Mouse (Mus musculus): ENCODE measurements around the gene Zbtb1. TPM values are rescaled to one million over a fixed set of nuclear protein-coding genes. Genes with fewer than 3 reads are reported as not detected.
A peak's percentile ranks its signal among the peaks of the same experiment; 100 is the strongest.

Gene Zbtb1
- total RNA-seq, 2 experiments from 2014 or later: 4.1 TPM

DNA sequence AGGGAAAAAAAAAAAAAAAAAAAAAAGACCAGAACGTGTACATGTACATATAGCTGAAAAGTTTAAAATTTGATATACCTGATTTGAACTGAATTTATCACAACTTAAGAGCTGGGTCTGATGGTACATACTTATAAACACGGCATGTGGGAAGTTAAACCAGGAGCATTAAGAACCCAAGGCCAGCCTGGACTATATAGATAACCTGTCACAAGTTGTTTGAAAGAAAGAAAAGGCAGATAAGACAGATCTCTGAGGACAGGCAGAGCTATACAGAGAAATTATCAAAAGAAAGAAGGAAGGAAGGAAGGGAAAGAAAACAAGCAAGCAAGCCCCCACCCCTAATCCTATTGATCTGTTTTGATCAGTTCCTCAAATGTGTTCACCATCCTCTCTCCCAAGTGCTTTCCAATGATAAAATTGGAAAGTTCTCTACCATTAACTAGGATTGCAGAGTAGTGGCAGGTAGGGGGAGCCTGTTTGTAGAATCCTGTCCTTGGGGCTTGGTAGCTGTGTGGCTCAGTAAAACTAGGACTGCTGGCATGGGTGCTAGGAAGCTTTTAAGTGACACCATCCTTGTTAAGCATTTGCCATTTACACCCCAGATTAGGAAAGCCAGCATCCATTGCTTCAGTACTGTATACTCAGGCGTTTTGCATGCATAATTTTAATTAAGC, 21.7 kb downstream of the Zbtb1 start:
- DNase-seq (ENCODE audit: extremely low spot score in 1 of 2, low spot score in 2 of 2): no peak
- intact Hi-C loops (cut with DNase I): no loop called here

- intact Hi-C loops (cut with DNase I): no loop called here
Measured at GRCm38 (mm10) chr12:76392979-76393378, 22.9 kb downstream of the Zbtb1 start.

DNA sequence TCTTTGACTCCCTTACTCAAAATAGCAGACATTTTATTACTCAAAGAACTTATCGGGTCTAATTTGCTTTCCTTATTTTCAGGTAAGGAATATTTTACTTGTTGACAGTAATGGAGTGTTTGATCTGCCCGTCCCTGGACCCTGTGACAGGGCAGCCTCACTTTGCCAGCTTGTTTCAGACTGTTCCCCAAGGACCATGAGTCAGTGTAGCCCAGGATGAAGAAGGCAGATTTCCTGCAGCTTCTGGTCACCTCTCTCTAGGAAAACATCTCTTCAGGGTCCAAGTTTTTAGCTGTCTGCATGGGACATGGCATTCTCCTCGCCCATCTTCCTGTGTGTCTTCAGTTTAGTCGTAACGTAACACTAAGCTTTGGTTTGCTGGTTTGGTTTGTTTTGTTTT, 27.2 kb downstream of the Zbtb1 start:
- intact Hi-C loops (cut with DNase I): no loop called here
- DNase-seq (ENCODE audit: extremely low spot score in 1 of 2, low spot score in 2 of 2): no peak

More at GRCm38 (mm10) chr12:76392979-76393378, 22.9 kb downstream of the Zbtb1 start:
- no peak for DNase-seq (ENCODE audit: extremely low spot score in 1 of 2, low spot score in 2 of 2)

DNA sequence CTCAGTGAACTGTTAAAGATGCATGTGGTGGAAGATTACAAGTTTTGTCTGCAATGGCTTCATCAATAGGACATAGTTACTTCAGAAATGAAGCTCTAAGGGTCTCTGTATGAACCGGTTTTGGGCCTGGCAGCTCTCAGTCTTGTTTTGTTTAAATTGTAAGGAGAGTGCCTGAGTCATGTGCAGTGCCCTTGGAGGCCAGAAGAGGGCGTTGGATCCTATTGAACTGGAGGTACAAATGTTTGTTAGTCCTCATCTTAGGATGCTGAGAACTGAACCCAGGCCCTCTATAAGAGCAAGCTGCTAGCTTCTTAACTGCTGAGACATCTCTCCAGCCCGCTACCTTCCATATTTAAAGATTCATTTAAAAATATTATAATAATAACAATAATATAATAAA, 31.6 kb downstream of the Zbtb1 start:
- DNase-seq (ENCODE audit: extremely low spot score in 1 of 2, low spot score in 2 of 2): no peak
- intact Hi-C loops (cut with DNase I): no loop called here

DNA sequence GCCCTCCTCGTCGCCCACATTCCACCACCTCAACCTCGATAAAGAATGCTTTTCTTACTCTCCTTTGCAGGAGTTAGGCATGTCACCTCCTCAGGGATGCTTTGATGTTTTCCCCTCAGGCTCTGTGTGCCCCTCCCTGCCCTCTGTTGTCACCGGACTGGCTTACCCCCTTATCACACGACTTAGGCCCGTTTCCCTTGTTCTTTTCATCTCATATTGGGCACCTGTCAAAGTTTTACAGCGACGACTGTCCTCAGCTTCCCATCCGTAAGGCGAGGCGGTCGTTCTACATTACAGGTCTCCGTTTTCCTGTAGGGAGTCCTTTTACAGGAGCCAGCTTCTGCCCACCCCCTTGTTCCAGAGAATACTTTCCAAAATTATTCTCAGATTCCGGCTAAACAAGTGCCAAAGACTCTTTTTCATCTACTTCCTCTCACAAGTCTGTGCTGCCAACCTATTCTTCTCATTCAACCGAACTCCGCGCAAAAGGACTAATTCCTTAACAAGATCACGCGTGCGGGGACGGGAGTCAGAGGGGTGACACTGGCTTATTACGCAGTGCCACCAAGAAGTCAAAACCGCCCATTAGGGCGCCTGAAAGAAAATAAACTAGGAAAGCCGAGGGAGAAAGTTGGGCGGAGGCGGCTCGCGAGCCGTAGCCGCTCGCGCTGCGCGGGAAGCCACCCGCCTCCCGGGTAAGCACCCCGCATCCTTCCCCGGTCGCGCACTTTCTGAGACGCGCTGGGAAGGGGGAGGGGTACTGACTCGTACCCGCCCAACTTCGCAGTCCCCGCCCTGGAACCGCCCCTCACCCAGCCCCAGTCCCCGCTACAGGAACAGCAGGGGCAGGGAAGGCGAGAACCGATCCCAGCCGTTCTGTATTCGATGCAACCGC, 33.2 kb downstream of the Zbtb1 start:
- DNase-seq (ENCODE audit: extremely low spot score in 1 of 2, low spot score in 2 of 2): no peak
- intact Hi-C loops (cut with DNase I): no loop called here

DNA sequence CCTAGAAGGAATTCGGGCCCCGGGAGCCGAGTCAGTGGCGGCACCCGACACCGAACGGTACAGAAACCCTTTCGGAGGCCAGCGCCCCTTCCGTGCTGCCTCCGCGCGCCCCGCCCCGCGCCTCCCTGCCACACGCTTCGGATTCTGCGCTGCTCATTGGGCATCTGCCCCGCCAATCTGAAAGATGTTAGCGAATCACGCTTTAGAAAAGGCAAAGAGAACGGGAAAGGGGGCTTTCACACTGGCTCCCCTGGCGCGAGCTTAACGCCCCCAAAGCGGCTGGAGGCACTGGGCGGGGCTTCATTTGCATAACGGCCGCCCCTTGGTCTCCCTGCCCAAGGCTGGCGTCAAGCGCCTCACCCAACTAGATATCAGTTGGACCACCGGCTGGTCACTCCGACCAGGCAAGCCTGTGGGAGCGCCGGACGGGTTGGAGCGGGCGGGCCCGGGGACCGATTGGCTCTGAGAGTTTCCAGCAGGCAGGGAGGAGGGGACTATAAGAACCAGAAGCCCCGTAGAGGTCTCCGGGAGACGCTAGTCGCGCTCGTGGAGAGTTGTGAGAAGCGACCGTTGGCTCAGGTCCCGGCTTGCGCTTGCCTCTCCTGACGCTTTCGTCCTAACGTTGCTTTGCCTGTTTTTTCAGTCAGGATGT, 33.9 kb downstream of the Zbtb1 start, which contains the start of gene Hspa2:
Gene Hspa2, plus strand, starts transcription at position 291 of the 652 bp plus-strand sequence.
- intact Hi-C loops (cut with DNase I): no loop called here
- peak; percentile 99 to 100 for DNase-seq (ENCODE audit: extremely low spot score in 1 of 2, low spot score in 2 of 2)

- intact Hi-C loops (cut with DNase I): loop anchor here (5.0 kb wide), 1 partner anchor 67 kb away; no protein-coding TSS in a partner anchor
- peak in 1 of 2 experiments; percentile 48 for DNase-seq (ENCODE audit: extremely low spot score in 1 of 2, low spot score in 2 of 2)
Measured at GRCm38 (mm10) chr12:76404836-76405182, 34.7 kb downstream of the Zbtb1 start.

GRCm38 (mm10) chr12:76405183-76405970, 35.3 kb downstream of the Zbtb1 start:
- DNase-seq (ENCODE audit: extremely low spot score in 1 of 2, low spot score in 2 of 2): peak; percentile 22 to 51
- intact Hi-C loops (cut with DNase I): loop anchor here (5.0 kb wide), 1 partner anchor 67 kb away; no protein-coding TSS in a partner anchor

- intact Hi-C loops (cut with DNase I): loop anchor here (5.0 kb wide), 1 partner anchor 66 kb away; no protein-coding TSS in a partner anchor
- no peak for DNase-seq (ENCODE audit: extremely low spot score in 1 of 2, low spot score in 2 of 2)
Measured at GRCm38 (mm10) chr12:76405971-76406370, 35.9 kb downstream of the Zbtb1 start.

DNA sequence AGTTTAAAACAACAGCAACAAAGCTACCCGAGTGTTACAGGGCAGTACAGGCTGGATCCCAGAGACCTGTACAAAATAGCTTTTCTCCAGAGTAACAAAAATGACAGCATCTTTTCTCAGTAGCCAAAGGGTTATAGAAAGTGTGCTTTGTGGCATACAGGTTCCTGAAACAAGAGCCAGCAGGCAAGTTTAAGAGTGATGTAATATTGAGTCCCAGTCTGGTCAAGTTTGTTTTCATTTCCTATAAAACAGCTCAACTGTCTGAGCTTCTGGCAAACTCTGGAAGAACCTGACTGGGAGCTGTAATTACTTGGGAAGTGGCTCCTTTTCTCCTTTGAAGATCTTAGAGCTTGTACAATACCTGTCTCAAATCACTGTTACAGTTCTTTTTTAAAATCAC, 37.1 kb downstream of the Zbtb1 start:
- DNase-seq (ENCODE audit: extremely low spot score in 1 of 2, low spot score in 2 of 2): no peak
- intact Hi-C loops (cut with DNase I): loop anchor here (5.0 kb wide), 1 partner anchor 65 kb away; no protein-coding TSS in a partner anchor

DNA sequence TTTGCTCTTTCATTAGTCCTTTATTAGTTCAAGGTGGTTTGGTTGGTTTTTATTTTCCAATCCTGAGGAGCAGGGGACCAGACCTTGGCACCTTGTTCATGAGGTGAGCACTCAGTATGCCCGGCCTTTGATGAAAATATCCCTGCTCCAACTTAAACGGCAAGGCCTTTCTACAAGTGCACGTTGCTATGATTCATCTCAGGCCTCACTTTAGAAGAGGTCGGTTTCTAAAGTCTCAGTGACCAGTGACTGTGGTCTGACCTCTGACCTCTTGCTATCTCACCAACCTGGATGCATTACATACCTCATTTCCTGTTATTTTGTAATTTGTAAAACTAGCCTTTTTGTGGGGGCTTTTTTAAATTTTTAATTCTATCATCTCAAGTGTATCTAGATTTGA, 39.1 kb downstream of the Zbtb1 start:
- intact Hi-C loops (cut with DNase I): loop anchor here (5.0 kb wide), 1 partner anchor 63 kb away; no protein-coding TSS in a partner anchor
- no peak for DNase-seq (ENCODE audit: extremely low spot score in 1 of 2, low spot score in 2 of 2)

DNA sequence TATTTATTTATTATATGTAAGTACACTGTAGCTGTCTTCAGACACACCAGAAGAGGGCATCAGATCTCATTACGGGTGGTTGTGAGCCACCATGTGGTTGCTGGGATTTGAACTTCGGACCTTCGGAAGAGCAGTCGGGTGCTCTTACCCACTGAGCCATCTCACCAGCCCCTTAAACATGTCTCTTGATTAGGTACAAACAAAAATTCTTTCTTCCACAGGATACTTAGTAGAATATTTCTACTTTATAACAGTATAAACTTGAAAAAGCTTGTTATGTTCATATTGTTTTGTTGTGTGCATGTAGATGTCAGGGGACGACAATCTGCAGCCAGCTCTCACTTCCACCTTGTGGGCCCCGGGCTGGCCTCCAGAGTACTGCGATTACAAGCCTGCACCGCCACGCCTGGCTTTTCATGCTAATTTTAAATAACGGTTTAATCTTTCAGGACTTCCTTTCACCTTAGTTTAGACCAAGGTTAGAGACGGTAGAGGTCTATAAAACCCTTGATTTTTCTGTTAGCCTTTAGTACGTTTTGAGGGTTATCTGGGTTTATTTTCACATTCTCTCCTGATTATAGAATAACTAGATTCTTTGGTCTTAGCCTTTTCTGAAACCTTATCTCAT, 45.4 kb downstream of the Zbtb1 start:
- intact Hi-C loops (cut with DNase I): no loop called here
- DNase-seq (ENCODE audit: extremely low spot score in 1 of 2, low spot score in 2 of 2): no peak

DNA sequence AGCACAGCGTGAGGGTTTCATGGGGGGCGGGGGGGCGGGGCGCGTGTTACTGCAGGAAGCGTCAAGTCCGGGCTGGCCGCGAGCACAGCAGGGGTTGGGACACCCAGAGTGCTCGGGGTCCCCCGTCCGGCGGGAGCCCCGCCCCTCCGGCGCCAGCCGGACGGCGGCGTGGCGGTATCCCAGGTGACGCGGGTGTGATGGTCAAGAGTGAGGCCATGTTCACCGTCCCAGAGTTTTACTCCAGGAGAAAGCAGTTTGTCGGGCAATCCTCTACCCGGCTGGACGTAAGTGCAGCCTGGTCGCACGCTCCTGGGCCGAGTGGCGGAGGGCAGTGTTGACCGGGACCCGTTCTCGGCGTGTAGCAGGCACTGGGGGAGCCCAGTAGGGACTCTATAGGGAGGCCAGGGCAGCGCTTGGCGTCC, 47.4 kb downstream of the Zbtb1 start, which contains the start of gene Ppp1r36:
Gene Ppp1r36, plus strand, starts transcription at position 106 of the 422 bp plus-strand sequence.
- intact Hi-C loops (cut with DNase I): no loop called here
- peak in 1 of 2 experiments; percentile 58 for DNase-seq (ENCODE audit: extremely low spot score in 1 of 2, low spot score in 2 of 2)

DNA sequence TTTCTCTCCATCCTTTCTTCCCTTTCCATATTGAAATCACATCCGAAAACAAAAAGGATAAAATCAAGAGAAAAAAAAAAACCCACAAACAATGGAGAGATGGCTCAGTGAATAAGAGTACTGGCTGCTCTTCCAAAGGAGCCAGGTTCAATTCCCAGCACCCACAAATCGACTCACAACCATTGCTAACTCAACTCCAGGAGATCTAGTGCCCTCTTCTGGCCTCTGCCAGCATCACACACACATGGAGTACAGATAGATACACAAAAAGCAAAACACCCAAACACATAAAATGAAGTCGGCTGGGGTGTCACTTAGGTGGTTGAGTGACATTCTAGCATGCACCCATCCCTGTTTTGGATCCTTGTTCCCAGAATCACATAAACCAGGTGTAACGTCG, 48.3 kb downstream of the Zbtb1 start:
- DNase-seq (ENCODE audit: extremely low spot score in 1 of 2, low spot score in 2 of 2): no peak
- intact Hi-C loops (cut with DNase I): no loop called here

DNA sequence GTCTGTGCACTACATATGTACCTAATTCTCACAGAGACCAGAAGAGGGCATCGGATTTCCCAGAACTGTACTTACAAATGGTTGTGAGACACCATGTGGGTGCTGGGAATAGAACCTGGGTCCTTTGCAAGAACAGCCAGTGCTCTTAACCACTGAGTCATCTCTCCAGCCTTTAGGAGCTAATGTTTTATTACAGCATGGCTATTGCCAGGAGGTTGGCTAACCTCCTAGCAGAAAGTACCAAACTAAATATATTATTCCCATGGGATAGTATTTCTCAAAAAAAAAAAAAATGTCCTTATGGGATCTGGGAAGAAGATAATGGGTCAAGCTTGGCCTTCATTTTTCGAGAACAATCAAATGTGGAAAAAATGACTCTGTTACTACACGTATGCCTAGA, 55.2 kb downstream of the Zbtb1 start:
- no peak for DNase-seq (ENCODE audit: extremely low spot score in 1 of 2, low spot score in 2 of 2)
- intact Hi-C loops (cut with DNase I): no loop called here

GRCm38 (mm10) chr12:76427546-76427945, 57.5 kb downstream of the Zbtb1 start:
- intact Hi-C loops (cut with DNase I): no loop called here
- DNase-seq (ENCODE audit: extremely low spot score in 1 of 2, low spot score in 2 of 2): no peak

DNA sequence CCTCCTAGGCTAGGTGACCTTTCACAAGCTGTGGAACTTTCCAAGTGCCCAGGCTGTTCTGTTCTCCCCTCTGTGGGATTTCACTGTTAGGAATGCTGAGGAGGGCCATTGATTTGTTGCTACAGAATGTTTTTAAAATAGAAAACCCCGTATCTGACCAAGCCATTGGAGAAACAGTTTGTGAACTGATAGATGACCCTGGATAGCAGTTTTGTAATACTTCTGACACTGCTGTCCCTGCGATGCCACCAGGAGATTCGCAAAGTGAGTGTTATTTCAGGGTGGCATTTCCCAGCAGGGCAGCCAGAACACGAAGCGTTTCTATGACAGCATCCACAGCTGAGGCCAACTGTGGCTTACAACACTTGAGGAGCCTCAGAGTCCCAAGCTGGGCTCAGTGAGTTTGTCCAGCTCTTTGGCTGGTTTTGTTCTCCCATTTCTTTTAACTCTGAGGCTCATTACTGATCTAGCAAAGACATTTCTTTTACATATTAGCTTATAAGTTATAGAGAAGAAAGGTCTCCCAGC, 60.9 kb downstream of the Zbtb1 start:
- intact Hi-C loops (cut with DNase I): no loop called here
- DNase-seq (ENCODE audit: extremely low spot score in 1 of 2, low spot score in 2 of 2): no peak

DNA sequence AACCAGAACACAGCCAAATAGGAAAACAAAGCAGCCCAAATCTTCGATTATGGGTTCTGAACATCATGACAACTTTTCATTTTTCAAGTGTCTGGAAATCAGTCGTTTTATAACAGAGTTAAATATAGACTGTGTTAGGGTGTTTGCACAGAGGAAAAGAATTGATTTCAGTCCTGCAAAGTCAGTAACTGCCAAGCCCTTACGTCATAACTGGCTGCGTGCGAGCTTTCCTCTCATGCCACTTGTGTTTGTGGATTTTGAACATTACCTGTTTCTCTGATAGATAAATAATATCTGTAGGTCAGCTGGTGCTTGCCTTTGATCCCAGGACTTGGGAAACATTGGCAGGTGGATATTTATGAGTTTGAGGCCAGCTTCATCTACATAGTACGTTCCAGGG, 61.4 kb downstream of the Zbtb1 start:
- intact Hi-C loops (cut with DNase I): no loop called here
- DNase-seq (ENCODE audit: extremely low spot score in 1 of 2, low spot score in 2 of 2): no peak

Data from left cerebral cortex, postnatal 10 days (tissue).